Mouse (Mus musculus) MN1 (cell line): Measurements from ENCODE around the gene Gpc4.

Experiments
- DNase-seq: peaks from one replicate; pipeline ENCODE4 v3.0.0-alpha.2; 2016; ENCODE audit warnings: low spot score

Gene Gpc4

GRCm38 (mm10) chrX:52145563-52145962, 19.5 kb downstream of the Gpc4 start:
- DNase-seq, result no peak

- DNase-seq, result no peak
Observed at GRCm38 (mm10) chrX:52144491-52144890, 20.6 kb downstream of the Gpc4 start.

- DNase-seq, result no peak
Observed at GRCm38 (mm10) chrX:52140316-52140715, 24.7 kb downstream of the Gpc4 start.

GRCm38 (mm10) chrX:52138461-52139075, 26.5 kb downstream of the Gpc4 start:
- DNase-seq, result no peak

GRCm38 (mm10) chrX:52138033-52138432, 27.0 kb downstream of the Gpc4 start:
- no peak for DNase-seq

DNA sequence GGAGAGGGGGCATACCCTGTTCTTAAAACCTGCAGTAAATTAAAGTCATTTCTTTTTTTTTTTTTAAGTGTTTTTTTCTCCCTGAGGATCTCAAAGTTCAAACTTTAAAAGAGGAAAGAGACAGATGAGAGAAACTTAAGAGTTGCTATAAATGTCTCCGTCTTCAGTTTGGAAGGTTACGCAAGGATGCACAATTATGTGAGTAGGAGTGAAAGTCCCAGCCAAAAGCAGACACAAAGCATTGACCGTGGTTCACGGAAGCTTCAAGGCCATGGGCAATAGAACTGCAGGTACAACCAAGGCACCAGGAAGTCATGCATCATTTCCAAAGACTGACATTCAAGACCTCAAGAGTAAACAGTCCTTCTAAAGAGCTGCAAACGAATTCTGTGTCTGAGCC, 28.5 kb downstream of the Gpc4 start:
- DNase-seq, result no peak

DNA sequence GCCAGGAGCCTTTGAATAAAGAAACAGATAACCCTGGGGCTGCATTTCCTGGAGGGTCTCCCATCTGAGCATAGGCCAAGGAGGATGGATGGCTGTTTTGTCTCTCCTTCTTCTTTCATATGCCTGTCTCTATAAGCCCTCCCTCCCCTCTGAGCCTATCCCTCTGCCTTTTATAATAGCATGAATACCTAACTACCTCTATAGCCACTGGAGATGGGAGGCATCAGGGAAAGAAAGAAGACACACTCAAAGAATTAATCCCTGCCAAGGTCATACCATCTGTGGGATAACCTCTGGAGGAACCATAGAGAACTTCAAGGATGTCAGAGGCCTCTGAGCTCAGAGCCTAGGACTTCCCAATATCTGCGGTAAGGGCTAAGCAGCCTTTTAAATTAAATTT, 35.4 kb downstream of the Gpc4 start:
- DNase-seq, result no peak

DNA sequence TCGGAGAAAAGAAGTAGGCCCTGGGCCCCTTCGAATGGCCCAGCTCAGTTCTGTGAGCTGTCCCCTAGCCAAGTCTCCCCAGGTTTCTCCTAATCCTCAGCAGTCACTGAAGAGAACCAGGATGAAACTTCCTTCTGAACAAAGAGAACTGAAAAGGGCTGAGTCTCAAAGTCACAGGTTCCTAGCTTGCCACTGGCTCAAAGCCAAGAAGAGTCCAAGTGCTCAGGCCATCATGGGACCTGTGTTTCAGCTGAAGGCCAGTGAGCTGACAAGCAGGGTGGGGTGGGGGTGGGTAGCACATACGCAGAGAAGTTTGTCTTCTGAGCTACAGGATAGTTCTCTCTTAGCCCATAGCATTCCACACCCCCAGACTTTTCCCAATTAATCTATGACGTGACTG, 36.3 kb downstream of the Gpc4 start:
- no peak for DNase-seq

DNA sequence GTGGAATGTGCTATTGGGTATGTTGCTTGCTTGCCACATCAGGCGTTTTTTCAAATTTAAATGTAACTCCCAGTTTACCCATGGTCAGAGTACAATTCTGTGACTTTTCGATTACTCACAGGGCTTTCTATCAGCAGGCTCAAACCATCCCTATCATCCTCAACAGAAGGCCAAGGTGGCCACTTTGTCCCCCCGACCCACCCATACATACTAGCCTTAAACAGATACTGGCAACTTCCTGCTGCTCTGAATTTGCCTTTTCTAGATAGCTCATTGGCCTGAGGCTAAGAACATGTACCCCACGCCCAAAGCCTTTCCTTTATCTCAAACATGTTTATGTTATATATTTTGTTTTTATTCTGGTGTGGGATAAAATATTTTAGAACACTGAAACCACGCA, 51.4 kb downstream of the Gpc4 start:
- DNase-seq, result no peak

DNA sequence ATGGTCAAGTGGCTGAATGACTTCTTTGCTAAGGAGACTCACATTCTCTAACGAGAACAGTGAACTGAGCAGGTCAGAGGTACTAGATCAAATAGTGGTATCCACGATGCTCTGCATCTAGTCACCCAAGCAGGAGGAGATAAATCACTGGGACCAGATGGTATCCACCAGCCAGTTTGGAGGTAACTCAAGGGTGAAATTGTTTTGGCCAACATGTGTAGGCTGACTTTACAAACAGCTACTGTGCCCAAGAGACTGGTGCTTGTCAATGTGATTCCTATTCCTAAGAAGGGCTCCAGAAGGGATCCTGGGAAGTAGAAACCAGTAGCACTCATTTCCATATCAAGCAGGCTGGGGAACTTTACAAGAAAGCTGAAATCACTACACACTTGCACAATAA, 55.4 kb downstream of the Gpc4 start:
- DNase-seq, result no peak

DNA sequence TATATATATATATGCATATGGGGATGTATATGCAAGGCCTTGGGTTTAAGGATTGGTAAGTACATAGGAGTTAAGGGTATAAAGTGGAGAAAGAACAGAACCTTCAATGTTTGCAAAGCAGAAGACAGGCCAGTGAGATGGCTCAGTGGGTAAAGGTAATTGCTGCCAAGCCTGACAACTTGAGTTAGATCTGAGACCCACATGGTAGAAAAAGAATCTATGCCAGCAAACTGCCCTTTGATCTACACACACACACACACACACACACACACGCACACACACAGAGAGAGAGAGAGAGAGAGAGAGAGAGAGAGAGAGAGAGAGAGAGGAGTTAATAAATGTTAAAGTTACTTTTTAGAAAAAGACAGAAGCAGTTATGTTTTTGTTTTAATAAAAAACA, 56.1 kb downstream of the Gpc4 start:
- DNase-seq, result no peak

DNA sequence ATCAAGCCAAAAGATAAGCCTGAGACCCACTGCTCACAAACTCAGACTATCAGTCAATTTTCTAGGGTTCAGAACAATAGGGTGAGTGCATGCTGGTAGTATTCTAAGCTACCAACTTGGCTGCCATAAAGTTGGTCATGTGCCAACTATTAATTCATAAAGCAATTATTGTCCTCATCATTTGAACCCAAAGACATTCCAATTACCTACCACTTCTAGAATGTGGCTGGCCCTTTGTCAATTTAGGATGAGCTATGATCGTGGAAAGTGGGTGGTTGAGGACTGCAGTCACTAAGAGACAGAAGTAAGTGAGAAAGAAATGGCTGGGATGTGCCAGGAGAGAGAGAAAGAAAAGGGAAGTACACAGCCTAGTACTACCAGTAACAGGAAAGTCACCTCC, 61.3 kb downstream of the Gpc4 start:
- no peak for DNase-seq

DNA sequence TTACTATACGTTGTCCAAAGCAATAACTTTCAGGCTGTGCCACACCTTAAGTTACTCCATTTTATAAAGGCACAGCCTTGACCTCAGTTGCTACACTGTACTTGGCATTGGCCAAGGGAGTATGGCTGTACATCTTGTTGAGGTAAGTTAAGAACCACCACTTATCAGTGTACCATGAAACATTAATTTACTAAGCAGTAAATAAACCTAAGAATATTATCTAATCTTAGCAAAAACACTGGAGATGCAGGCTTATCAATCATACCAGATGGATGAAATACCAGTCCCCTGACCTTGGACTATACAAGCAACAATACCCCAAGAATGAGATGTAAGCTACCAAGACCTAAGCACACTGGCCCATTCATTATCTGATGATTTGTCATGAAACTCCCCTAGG, 63.1 kb downstream of the Gpc4 start:
- no peak for DNase-seq

DNA sequence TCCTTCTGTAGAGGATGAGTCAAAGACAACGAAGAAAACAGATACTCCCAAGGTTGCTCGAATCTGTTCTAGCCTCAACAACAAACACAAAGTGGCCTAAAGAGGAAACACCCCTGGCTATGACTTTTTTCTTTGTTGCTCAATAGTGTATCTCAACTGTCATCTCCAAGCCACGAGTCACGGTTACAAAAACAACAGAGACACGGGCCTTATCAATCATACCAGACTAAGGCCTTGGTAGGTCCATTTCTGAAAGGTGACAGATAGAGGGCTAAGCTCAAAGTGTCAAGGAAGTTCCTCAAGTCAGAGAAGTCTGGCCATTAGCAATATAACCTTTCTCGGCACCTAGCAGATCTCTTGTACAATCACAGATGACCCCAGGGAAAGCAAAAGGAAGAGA, 63.6 kb downstream of the Gpc4 start:
- DNase-seq, result no peak

- no peak for DNase-seq
Observed at GRCm38 (mm10) chrX:52087726-52088348, 77.2 kb downstream of the Gpc4 start.

DNA sequence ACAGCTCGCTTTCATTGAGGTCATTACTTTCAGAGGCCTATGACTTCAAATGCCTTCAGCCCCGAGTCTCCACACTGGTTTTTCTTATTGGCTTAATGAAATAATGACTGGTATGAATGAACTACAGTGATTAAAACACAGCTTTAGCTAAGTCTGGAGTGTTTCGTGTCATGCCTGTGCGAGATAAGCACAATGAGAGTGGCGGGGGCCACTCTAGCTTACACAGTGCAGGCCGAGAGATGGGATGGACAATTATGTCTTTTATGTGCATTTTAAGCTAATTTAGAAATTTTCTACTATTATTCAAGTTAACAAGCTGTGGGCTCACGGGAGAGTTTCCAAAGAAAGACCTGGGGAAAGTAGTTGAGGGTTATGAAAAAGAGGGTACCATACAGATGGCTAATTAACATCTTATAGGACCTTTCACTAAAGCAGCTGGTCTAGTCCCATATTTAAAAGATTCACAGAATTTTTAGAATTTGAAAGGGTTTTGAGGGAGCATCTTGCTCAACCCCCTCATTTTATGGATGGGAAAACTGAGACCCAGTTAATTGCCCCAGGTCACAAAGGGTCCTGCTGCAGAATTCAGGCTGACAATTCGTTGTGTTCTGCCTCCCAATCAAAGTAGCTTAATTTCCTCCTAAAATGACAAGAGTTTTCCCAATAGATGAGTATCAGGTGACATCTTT, 78.0 kb downstream of the Gpc4 start:
- no peak for DNase-seq

DNA sequence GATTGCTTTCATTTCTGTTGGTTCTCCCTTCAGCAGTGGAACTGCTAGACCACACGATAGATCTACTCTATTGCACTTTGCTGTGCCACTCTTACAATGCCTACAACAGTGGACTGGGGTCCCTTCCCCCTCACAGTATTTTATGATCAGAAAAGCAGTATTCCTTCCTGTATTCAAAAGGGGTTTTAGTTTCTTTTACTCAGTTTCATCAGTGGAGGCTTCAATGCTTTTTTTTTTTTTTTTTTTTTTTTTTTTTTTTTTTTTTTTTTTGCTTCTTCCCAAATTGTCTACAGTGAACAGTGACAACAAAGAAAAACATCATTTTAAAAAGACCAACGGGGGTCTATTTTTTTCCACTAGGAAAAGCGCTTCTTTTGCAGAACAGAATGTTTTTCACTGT, 81.5 kb downstream of the Gpc4 start:
- no peak for DNase-seq

DNA sequence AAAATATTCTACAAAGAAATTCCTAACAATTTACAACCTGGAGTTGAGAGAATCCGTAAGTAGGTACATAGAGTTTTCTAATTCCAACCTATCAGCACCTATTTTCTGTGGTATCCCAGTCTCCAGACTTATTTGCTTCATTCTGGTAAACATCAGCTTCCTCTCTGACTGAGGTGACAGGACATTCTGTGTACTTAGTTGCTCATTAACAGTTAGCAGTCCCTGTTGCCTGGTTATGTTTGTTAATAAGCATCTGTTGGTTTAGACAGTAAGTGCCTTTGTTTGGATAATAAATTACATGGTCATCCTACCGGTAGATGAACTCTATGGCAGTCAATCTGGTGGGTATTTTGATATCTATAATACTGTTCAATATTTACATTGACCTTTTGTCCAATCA, 92.6 kb downstream of the Gpc4 start:
- no peak for DNase-seq

- DNase-seq, result no peak
Observed at GRCm38 (mm10) chrX:52053416-52053815, 111.6 kb downstream of the Gpc4 start.

- DNase-seq, result no peak
Observed at GRCm38 (mm10) chrX:52052011-52052410, 113.0 kb downstream of the Gpc4 start.

DNA sequence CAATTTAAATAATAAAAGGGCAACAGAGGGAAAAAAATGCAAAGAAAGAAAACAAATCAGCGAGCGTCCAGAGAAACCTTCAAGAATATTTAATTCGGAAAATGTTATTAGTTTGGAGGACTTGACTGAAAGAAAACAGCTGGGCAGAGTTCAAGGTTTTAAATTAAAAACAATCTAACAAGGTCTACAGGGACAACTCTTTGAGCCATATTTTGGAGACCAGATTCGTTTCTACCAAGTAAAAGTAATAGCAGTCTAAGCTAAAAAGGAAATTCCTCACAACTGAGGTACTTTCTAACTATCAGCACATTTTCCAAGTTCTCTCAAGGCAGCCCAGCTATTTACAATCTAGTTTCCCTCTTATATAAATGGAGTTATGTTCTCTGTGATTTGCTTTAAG, 114.1 kb downstream of the Gpc4 start:
- no peak for DNase-seq

GRCm38 (mm10) chrX:52039875-52040274, 125.2 kb downstream of the Gpc4 start:
- DNase-seq, result no peak

DNA sequence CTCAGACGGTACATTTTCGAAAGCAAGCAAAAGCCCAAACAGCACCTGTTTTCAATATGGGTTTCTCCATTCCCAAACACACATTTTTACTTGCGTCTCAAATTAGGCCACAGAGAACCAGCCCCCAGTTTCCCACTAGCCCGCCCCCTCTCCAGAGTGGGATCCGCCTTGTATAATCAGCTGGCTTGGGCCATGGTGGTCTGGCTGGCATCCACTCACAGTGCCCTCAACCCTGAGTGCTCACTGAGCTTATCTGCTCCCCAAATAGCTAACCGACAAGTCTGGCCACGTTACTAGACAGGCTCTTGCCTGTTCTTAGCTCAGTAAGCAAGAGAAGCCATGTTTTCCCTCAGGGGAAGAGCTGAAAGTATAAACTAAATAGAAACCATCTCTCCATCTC, 134.9 kb downstream of the Gpc4 start:
- no peak for DNase-seq

DNA sequence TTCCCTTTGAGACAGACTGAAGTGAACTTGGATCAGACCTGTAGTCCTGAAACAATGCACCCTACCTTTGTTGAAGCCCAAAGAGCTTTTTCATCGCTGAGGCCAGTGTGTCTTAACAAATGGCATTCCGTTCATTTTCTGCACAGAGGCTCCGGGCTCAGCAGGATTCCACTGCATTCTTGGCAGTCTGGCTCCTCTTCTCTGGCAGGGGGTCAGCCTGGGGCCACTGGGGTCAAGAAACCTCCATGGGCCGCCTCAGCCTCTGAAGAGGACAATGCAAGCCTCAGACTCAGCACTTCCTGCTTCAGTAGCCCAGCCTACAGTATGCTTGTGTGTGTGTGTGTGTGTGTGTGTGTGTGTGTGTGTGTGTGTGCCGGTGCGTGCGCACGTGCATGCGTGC, 147.4 kb downstream of the Gpc4 start:
- DNase-seq, result no peak
